In genomic region chr3:137728689-137729088, GRCm38 (mm10) we compare ENCODE assay signal across 32 mouse cellular contexts. TPM values are rescaled to one million over a fixed set of nuclear protein-coding genes. Genes with fewer than 3 reads are reported as not detected.
"Had no signal": no experiment of that assay in that cellular context is flagged by ENCODE, and none has a peak within 500 bp of the region (broad histone marks: within the 10 kb centered on the region; RNA-seq: fewer than 3 reads in every experiment).

No protein-coding gene starts in this region.

- H3K9ac ChIP-seq: limb, embryonic 12.5 days; limb, embryonic 15.5 days; liver, embryonic 14.5 days; liver, postnatal 0 days; lung, embryonic 14.5 days; midbrain, embryonic 13.5 days; neural tube, embryonic 13.5 days had no signal

- H3K4me2 ChIP-seq: limb, embryonic 12.5 days; limb, embryonic 15.5 days; liver, embryonic 11.5 days; lung, embryonic 14.5 days; midbrain, embryonic 13.5 days; neural tube, embryonic 13.5 days had no signal

- H3K4me1 ChIP-seq: limb, embryonic 12.5 days; limb, embryonic 15.5 days; midbrain, embryonic 10.5 days; midbrain, embryonic 13.5 days; neural tube, embryonic 13.5 days had no signal

- ATAC-seq: liver, postnatal 0 days; lung, postnatal 0 days; midbrain, embryonic 13.5 days; midbrain, embryonic 16.5 days had no signal

- H3K4me3 ChIP-seq: layer of hippocampus, adult 2 months; limb, embryonic 12.5 days; limb, embryonic 15.5 days; midbrain, embryonic 10.5 days; midbrain, embryonic 13.5 days; myocyte; neural tube, embryonic 13.5 days had no signal

- H3K27ac ChIP-seq: layer of hippocampus, adult 2 months; limb, embryonic 12.5 days; limb, embryonic 15.5 days; liver, embryonic 14.5 days; macrophage; midbrain, embryonic 10.5 days; midbrain, embryonic 13.5 days; neural tube, embryonic 13.5 days; stomach, postnatal 0 days had no signal

- H3K36me3 ChIP-seq: limb, embryonic 12.5 days; limb, embryonic 15.5 days; midbrain, embryonic 10.5 days; midbrain, embryonic 13.5 days; neural tube, embryonic 13.5 days had no signal

- DNase-seq: kidney, adult 18-20 months; kidney, adult 9 months; kidney, postnatal 14 days; kidney, postnatal 4 days; left cerebral cortex, postnatal 4 days; liver, postnatal 0 days; lung, embryonic 14.5 days; retina, postnatal 1 day; right cerebral cortex, postnatal 14 days; right cerebral cortex, postnatal 4 days; thymus, adult 2 months; thymus, postnatal 14 days; thymus, postnatal 4 days had no signal

- H3K9me3 ChIP-seq: limb, embryonic 12.5 days; limb, embryonic 15.5 days; midbrain, embryonic 10.5 days; midbrain, embryonic 13.5 days; neural tube, embryonic 13.5 days had no signal

- H3K27me3 ChIP-seq: limb, embryonic 12.5 days; limb, embryonic 15.5 days; midbrain, embryonic 13.5 days; neural tube, embryonic 13.5 days had no signal

RNA-seq across cellular contexts. Expression of gene Gm21962, which starts 57.4 kb away (rescaled TPM):
- total RNA-seq: layer of hippocampus, adult 2 months; left cerebral cortex, adult 8-10 months; left cerebral cortex, postnatal 14 days; left cerebral cortex, postnatal 4 days; megakaryocyte, adult 5-6 weeks; neutrophil, adult 5-6 weeks had no signal
- polyA plus RNA-seq: kidney, embryonic 16.5 days; limb, embryonic 12.5 days; limb, embryonic 15.5 days; liver, embryonic 11.5 days; liver, embryonic 14.5 days; liver, postnatal 0 days; lung, embryonic 14.5 days; lung, postnatal 0 days; macrophage; midbrain, embryonic 10.5 days; midbrain, embryonic 13.5 days; midbrain, embryonic 16.5 days; myocyte; neural tube, embryonic 13.5 days; stomach, embryonic 14.5 days; stomach, postnatal 0 days; thymus, adult 2 months had no signal
